Mouse (Mus musculus) forebrain, embryonic 13.5 days (tissue): ENCODE data around the gene Prkar1b. TPM values are rescaled to one million over a fixed set of nuclear protein-coding genes. Genes with fewer than 3 reads are reported as not detected.

Experiments
- ATAC-seq: fragments of 200-750 bp; cut with Nextera tagmentation; 2 replicates; pipeline ENCODE4 v1.8.0; 2017
- H3K27ac ChIP-seq: fragments of 300-500 bp; sonication (generic); 2 replicates; pipeline ENCODE4 v1.5.1; 2015; ENCODE audit warnings: inconsistent platforms, mild to moderate bottlenecking, moderate library complexity
- H3K27me3 ChIP-seq: fragments of 300-500 bp; sonication (generic); 2 replicates; pipeline ENCODE4 v1.6.1; 2015; ENCODE audit warnings: mild to moderate bottlenecking, inconsistent platforms
- H3K36me3 ChIP-seq: fragments of 300-500 bp; sonication (generic); 2 replicates; pipeline ENCODE4 v1.6.1; 2015; ENCODE audit warnings: mild to moderate bottlenecking, inconsistent platforms; ENCODE audit not compliant: poor library complexity, severe bottlenecking
- H3K4me1 ChIP-seq: fragments of 300-500 bp; sonication (generic); 2 replicates; pipeline ENCODE4 v1.6.1; 2015; ENCODE audit warnings: inconsistent platforms
- H3K4me2 ChIP-seq: fragments of 300-500 bp; sonication (generic); 2 replicates; pipeline ENCODE4 v1.6.1; 2015; ENCODE audit warnings: inconsistent platforms, mild to moderate bottlenecking, moderate library complexity
- H3K4me3 ChIP-seq: fragments of 300-500 bp; sonication (generic); 2 replicates; pipeline ENCODE4 v1.5.1; 2015; ENCODE audit warnings: mild to moderate bottlenecking, inconsistent platforms
- H3K9ac ChIP-seq: fragments of 300-500 bp; sonication (generic); 2 replicates; pipeline ENCODE4 v1.6.1; 2015; ENCODE audit warnings: mild to moderate bottlenecking, inconsistent platforms
- H3K9me3 ChIP-seq: fragments of 300-500 bp; sonication (generic); replicated peaks from 2 replicates; pipeline ENCODE4 v1.6.1; 2016; ENCODE audit warnings: inconsistent platforms
- WGBS: fragments of 180-500 bp; shearing (Covaris S2); methylation state at CpG from one replicate; pipeline ENCODE4 v1.1.7; 2015; 5-methylcytosine and 5-hydroxymethylcytosine counted together
- polyA plus RNA-seq: library from polyadenylated mRNA; unstranded; fragments of >200 nt; fragmentation: Nextera tagmentation; extraction: Ambion mirVana; gene quantifications from 2 replicates; pipeline ENCODE4 v1.2.1, GENCODE M21; 2015

Prkar1b gene
- polyA plus RNA-seq, 1 experiment from 2014 or later = 63.4 TPM

- Histone ChIP-seq H3K27ac (no peak overlapping the region), H3K4me3 (no peak overlapping the region), H3K9ac (no peak overlapping the region), H3K4me1 (no peaks in the 10 kb centered on the region), H3K36me3 (no peaks in the 10 kb centered on the region), H3K27me3 (no peaks in the 10 kb centered on the region), H3K4me2 (no peak overlapping the region), H3K9me3 (no peaks in the 10 kb centered on the region)
- no peak for ATAC-seq
- 79% methylated on average over 3 of the region's 3 CpGs for WGBS
Measured at GRCm38 (mm10) chr5:139091713-139092112, 58.1 kb downstream of the Prkar1b start.

DNA sequence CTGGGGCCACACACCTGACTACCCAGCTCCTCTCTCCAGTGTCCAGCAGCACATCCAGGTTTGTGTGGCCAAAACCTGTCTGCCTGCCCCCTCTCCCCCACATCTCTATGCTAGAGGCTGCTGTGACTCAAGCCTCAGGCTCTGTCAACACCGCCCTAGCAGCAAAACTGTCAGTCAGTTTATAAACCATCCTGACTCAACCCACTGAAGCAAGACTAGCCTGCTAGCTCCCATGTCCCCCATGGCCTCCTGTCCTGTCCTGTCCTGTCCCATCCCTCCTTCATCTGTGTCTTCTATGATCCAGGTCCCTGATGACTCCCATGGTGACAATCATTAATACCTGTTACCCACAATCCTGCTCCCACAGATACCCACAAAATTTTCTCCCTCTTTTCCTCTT lies 59.6 kb downstream of the Prkar1b start:
- Histone ChIP-seq H3K4me3 (no peak overlapping the region), H3K36me3 (no peaks in the 10 kb centered on the region), H3K27me3 (no peaks in the 10 kb centered on the region), H3K4me2 (no peak overlapping the region), H3K9ac (no peak overlapping the region), H3K4me1 (no peaks in the 10 kb centered on the region), H3K27ac (no peak overlapping the region), H3K9me3 (no peaks in the 10 kb centered on the region)
- no peak for ATAC-seq
- 86% methylated on average over 1 of the region's 1 CpGs for WGBS

DNA sequence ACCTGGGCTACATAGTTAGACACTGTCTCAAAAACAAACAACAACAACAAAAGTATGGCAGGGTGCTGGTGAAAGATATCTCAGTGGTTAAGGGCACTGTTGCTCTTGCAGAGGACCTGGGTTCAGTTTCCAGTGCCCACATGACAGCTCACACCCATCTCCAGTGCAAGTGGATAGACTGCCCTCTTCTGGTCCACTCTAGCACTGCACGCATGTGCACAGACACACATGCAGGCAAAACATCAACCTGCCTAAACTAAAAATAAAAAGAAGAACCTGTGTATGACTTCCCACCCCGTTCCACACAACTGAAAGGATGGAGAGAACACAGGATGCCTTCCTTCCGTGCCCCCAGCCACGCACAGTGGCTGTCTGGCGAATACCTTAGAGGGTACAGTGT lies 61.6 kb downstream of the Prkar1b start:
- no peak overlapping the region for H3K27ac ChIP-seq
- H3K4me2 ChIP-seq = no peak overlapping the region
- no peak overlapping the region for H3K4me3 ChIP-seq
- no peak for ATAC-seq
- H3K9me3 ChIP-seq = no peaks in the 10 kb centered on the region
- H3K27me3 ChIP-seq = no peaks in the 10 kb centered on the region
- 88% methylated on average over 5 of the region's 5 CpGs for WGBS
- no peaks in the 10 kb centered on the region for H3K4me1 ChIP-seq
- no peaks in the 10 kb centered on the region for H3K36me3 ChIP-seq
- no peak overlapping the region for H3K9ac ChIP-seq

DNA sequence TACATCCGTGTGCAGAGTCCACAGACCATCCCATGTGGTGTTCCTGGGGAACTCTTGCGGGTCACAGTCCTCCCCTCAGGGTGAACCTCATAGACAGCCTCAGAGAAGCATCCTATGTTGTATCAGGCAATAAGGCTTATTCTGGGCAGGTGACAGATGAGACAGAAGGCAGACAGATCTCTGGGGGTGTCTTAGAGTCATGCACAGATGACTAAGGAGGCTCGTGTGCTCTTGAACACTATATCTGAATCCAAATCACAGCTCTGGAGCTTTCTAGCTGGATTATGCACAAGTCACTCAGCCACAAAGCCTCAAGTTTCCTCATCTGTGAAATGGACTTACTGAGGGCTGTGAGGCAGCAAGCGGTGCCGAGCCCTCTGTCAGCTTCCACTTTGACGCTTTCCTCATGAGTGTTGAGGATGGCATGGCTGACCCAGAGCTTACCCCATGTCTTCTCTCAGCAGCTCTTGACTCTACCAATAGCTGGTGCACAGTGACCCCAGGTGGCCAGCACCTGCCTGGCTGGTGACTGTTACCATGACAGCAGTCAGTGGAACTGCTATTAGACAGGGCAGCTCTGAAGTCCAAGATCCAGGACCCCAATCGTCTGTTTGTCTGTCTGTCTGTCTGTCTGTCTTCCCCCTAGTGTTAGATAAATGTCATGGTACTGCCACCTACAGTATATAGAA lies 64.8 kb downstream of the Prkar1b start:
- H3K4me3 ChIP-seq = no peak overlapping the region
- no peak for ATAC-seq
- no peaks in the 10 kb centered on the region for H3K27me3 ChIP-seq
- 82% methylated on average over 7 of the region's 7 CpGs for WGBS
- no peak overlapping the region for H3K27ac ChIP-seq
- H3K4me2 ChIP-seq = no peak overlapping the region
- H3K9ac ChIP-seq = no peak overlapping the region
- H3K36me3 ChIP-seq = no peaks in the 10 kb centered on the region
- H3K9me3 ChIP-seq = no peaks in the 10 kb centered on the region
- H3K4me1 ChIP-seq = peaks cover 5% of the 10 kb centered on the region; the same call in 1 of the 2 replicates

DNA sequence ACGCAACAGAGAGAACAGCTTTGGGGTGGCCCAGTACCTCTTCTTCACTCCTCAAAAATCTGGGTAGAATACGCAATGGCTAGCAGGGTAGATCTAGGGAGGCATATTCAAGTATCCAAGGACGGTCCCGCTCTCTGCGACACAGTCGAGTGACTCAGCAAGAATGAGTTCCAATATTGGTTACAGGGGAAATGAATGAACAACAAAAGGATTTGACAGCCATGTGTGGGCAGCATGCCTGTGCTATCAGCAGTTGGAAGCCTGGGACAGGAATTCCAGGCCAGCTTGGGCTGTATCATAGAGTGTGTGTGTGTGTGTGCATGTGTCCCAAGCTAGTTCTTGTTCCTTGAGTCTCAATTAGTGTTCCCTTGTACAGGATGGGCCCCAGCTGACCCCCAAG lies 65.5 kb downstream of the Prkar1b start:
- ATAC-seq = no peak
- 83% methylated on average over 6 of the region's 6 CpGs for WGBS

DNA sequence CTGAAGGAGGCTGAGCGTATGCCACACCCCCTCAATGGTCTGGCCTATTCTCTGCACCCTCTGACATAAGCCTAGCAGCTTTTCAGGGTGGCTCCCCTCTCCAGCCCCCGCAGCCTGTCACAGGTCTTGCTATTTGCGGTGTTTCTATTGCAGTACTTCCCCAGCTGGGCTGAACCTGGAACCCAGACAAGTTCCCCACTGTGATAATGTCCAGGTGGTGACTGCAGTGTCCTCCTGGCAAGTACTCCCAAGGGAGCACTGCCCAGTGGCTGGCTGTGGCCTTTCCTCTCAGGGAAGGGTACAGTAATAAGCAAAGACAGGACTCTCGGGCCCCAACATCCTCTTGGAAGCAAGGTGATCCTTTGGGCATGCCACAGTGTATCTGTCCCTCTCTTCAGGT lies 66.0 kb downstream of the Prkar1b start:
- Histone ChIP-seq H3K4me2 (no peak overlapping the region), H3K4me1 (peaks cover 5% of the 10 kb centered on the region; the same call in 1 of the 2 replicates), H3K9me3 (no peaks in the 10 kb centered on the region), H3K27ac (no peak overlapping the region), H3K27me3 (no peaks in the 10 kb centered on the region), H3K4me3 (no peak overlapping the region), H3K9ac (no peak overlapping the region), H3K36me3 (no peaks in the 10 kb centered on the region)
- ATAC-seq = no peak
- WGBS = 85% methylated on average over 4 of the region's 4 CpGs

More for the DNA sequence above, 65.5 kb downstream of the Prkar1b start:
- Histone ChIP-seq H3K27ac (no peak overlapping the region), H3K9me3 (no peaks in the 10 kb centered on the region), H3K9ac (no peak overlapping the region), H3K27me3 (no peaks in the 10 kb centered on the region), H3K4me1 (peaks cover 5% of the 10 kb centered on the region; the same call in 1 of the 2 replicates), H3K36me3 (no peaks in the 10 kb centered on the region), H3K4me2 (no peak overlapping the region), H3K4me3 (no peak overlapping the region)

DNA sequence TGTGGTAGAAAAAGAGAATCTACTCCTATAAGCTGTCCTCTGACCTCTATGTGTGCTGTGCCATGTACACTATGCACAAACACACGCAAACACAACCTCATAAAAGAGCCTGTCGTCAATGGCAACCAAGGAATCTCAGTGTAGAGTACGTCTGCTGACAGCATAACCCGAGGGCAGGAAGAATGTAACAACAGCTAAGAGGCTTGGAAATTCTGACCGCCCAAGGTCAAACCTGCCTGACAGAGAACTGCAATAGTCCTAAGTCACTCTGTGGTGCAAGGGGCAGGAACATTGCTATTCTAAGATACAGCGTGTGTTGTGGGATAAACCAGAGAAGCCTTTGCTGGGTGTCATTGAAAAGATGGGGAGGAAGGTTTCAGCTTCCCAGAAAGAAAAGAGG lies 68.4 kb downstream of the Prkar1b start:
- no peak overlapping the region for H3K27ac ChIP-seq
- H3K27me3 ChIP-seq = no peaks in the 10 kb centered on the region
- no peak overlapping the region for H3K4me3 ChIP-seq
- H3K36me3 ChIP-seq = no peaks in the 10 kb centered on the region
- H3K9ac ChIP-seq = no peak overlapping the region
- ATAC-seq = no peak
- peaks cover 26% of the 10 kb centered on the region for H3K4me1 ChIP-seq
- 49% methylated on average over 6 of the region's 6 CpGs for WGBS
- H3K4me2 ChIP-seq = no peak overlapping the region
- no peaks in the 10 kb centered on the region for H3K9me3 ChIP-seq

GRCm38 (mm10) chr5:139078156-139078462 lies 71.7 kb downstream of the Prkar1b start:
- peak; percentile 76 for ATAC-seq
- H3K4me1 ChIP-seq = peaks cover 37% of the 10 kb centered on the region
- H3K4me3 ChIP-seq = no peak overlapping the region
- 39% methylated on average over 4 of the region's 4 CpGs for WGBS
- no peak overlapping the region for H3K9ac ChIP-seq
- H3K4me2 ChIP-seq = no peak overlapping the region
- H3K27me3 ChIP-seq = no peaks in the 10 kb centered on the region
- H3K9me3 ChIP-seq = no peaks in the 10 kb centered on the region
- H3K27ac ChIP-seq = no peak overlapping the region
- H3K36me3 ChIP-seq = no peaks in the 10 kb centered on the region

- Histone ChIP-seq H3K4me3 (no peak overlapping the region), H3K4me2 (no peak overlapping the region), H3K9me3 (no peaks in the 10 kb centered on the region), H3K4me1 (peaks cover 37% of the 10 kb centered on the region), H3K27me3 (no peaks in the 10 kb centered on the region), H3K27ac (peak overlapping the region; percentile 35; the same call in 1 of the 2 replicates), H3K9ac (no peak overlapping the region), H3K36me3 (no peaks in the 10 kb centered on the region)
- 54% methylated on average over 11 of the region's 11 CpGs for WGBS
- no peak for ATAC-seq
Measured at GRCm38 (mm10) chr5:139077311-139078155, 72.3 kb downstream of the Prkar1b start.

- Histone ChIP-seq H3K9ac (no peak overlapping the region), H3K27ac (no peak overlapping the region), H3K4me2 (no peak overlapping the region), H3K36me3 (no peaks in the 10 kb centered on the region), H3K9me3 (no peaks in the 10 kb centered on the region), H3K4me1 (peaks cover 34% of the 10 kb centered on the region), H3K4me3 (no peak overlapping the region), H3K27me3 (no peaks in the 10 kb centered on the region)
- 87% methylated on average over 7 of the region's 7 CpGs for WGBS
- no peak for ATAC-seq
Measured at GRCm38 (mm10) chr5:139076450-139076849, 73.4 kb downstream of the Prkar1b start.

DNA sequence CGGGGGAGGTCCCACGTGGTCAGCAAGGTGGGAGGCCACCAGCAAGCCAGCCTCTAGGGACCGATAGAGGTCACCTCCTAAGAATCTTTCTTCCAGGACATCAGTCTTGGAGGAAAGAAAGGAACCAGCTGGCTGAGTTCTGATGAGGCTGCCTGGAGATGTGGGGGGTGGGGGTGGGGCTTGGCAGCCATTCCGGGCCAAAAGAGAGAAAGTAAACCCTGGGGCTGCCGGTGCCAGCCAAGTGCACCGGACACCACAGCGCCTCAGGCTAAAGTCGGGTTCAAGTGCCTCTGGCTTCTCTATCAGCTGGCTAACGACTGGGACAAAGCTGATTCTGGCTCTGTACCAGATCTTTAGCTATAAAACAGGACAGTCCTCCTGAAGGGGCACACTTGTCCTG lies 74.0 kb downstream of the Prkar1b start:
- peaks cover 32% of the 10 kb centered on the region for H3K4me1 ChIP-seq
- H3K27me3 ChIP-seq = no peaks in the 10 kb centered on the region
- 40% methylated on average over 9 of the region's 9 CpGs for WGBS
- H3K9ac ChIP-seq = no peak overlapping the region
- H3K4me2 ChIP-seq = no peak overlapping the region
- H3K4me3 ChIP-seq = no peak overlapping the region
- no peaks in the 10 kb centered on the region for H3K36me3 ChIP-seq
- H3K9me3 ChIP-seq = no peaks in the 10 kb centered on the region
- ATAC-seq = peak; percentile 22; the same call in 1 of the 2 replicates
- no peak overlapping the region for H3K27ac ChIP-seq

DNA sequence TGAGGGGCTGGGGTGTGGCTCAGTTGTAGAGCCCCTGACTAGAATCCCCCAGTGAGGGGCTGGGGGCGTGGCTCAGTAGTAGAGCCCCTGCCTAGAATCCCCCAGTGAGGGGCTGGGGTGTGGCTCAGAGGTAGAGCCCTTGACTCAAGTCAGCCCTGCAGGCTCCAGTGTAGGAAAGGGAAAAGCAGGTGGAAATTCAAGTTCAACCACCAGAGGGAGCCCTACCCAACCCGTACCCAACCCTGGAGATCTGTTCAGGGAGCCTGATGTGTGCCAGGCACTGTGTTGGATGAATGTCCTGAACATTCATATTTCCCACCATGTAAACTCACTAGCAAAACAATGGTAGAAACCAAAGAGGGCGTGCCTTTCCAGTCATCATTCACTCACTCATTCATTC lies 74.7 kb downstream of the Prkar1b start:
- peak; percentile 43; the same call in 1 of the 2 replicates for ATAC-seq
- 43% methylated on average over 3 of the region's 3 CpGs for WGBS

More for the DNA sequence above, 74.7 kb downstream of the Prkar1b start:
- Histone ChIP-seq H3K27ac (no peak overlapping the region), H3K4me2 (no peak overlapping the region), H3K4me3 (no peak overlapping the region), H3K36me3 (no peaks in the 10 kb centered on the region), H3K9ac (no peak overlapping the region), H3K27me3 (no peaks in the 10 kb centered on the region), H3K4me1 (peaks cover 32% of the 10 kb centered on the region), H3K9me3 (no peaks in the 10 kb centered on the region)
